Mouse (Mus musculus) olfactory bulb, adult 2 months (tissue): ENCODE measurements around the gene Iba57.
"Not testable (repeated sequence)": the region's sequence is repeated elsewhere in the genome, so short reads cannot be mapped to it uniquely, and the experiment has no call there.

Experiments
- CTCF ChIP-seq: fragments of 200-500 bp; IDR thresholded peaks from 2 replicates; pipeline ENCODE4 v1.5.1; 2012; ENCODE audit warnings: low read depth, mild to moderate bottlenecking, low read length, moderate library complexity; ENCODE audit not compliant: insufficient read depth
- POLR2A ChIP-seq: fragments of 200-500 bp; IDR thresholded peaks from 2 replicates; pipeline ENCODE4 v1.6.1; 2012; ENCODE audit warnings: mild to moderate bottlenecking, low read depth, low read length, moderate library complexity; ENCODE audit not compliant: insufficient read depth

- not testable (repeated sequence) for TF ChIP-seq CTCF, POLR2A
These were observed 48.8 kb upstream of the Iba57 start for GRCm38 (mm10) chr11:59212320-59212719.
